Mouse (Mus musculus): ENCODE results near the gene Ap2a1. TPM values are rescaled to one million over a fixed set of nuclear protein-coding genes. Genes with fewer than 3 reads are reported as not detected.
A peak's percentile ranks its signal among the peaks of the same experiment; 100 is the strongest.

Ap2a1 gene
- polyA plus RNA-seq, 1 experiment from 2014 or later: 123 TPM

GRCm38 (mm10) chr7:44965975-44966374, 36.7 kb upstream of the Ap2a1 start:
- no peak overlapping the region for H3K4me3 ChIP-seq (replicated peaks; ENCODE audit: low read length)
- no peak overlapping the region for H3K27ac ChIP-seq
- peaks cover 2% of the 10 kb centered on the region for H3K4me1 ChIP-seq (replicated peaks; ENCODE audit: control insufficient read depth, insufficient read depth, low read length)
- no peak overlapping the region for H3K9ac ChIP-seq
- no peak for DNase-seq (ENCODE audit: low spot score)
- WGBS: 85% methylated on average over 7 of the region's 7 CpGs
- no peaks in the 10 kb centered on the region for H3K9me3 ChIP-seq (ENCODE audit: control insufficient read depth, low read length)
- peaks cover 70% of the 10 kb centered on the region for H3K36me3 ChIP-seq (replicated peaks; ENCODE audit: control insufficient read depth, insufficient read depth)
- H3K27me3 ChIP-seq (ENCODE audit: control insufficient read depth, insufficient read depth, low read length): no peaks in the 10 kb centered on the region
- no peak overlapping the region for H3K4me2 ChIP-seq (replicated peaks)
- ATAC-seq (ENCODE audit: low FRiP score): no peak

- 93% methylated on average over 13 of the region's 13 CpGs for WGBS
- no peak for ATAC-seq (ENCODE audit: low FRiP score)
- H3K4me3 ChIP-seq (replicated peaks; ENCODE audit: low read length): no peak overlapping the region
Observed at GRCm38 (mm10) chr7:44964990-44965389, 35.7 kb upstream of the Ap2a1 start.

GRCm38 (mm10) chr7:44962831-44963230, 33.5 kb upstream of the Ap2a1 start:
- H3K4me3 ChIP-seq (replicated peaks; ENCODE audit: low read length): no peak overlapping the region
- no peak for ATAC-seq (ENCODE audit: low FRiP score)
- 93% methylated on average over 5 of the region's 5 CpGs for WGBS
- H3K9ac ChIP-seq: no peak overlapping the region
- no peak for DNase-seq (ENCODE audit: low spot score)
- no peaks in the 10 kb centered on the region for H3K9me3 ChIP-seq (ENCODE audit: control insufficient read depth, low read length)
- no peaks in the 10 kb centered on the region for H3K4me1 ChIP-seq (replicated peaks; ENCODE audit: control insufficient read depth, insufficient read depth, low read length)
- no peak overlapping the region for H3K4me2 ChIP-seq (replicated peaks)
- H3K27me3 ChIP-seq (ENCODE audit: control insufficient read depth, insufficient read depth, low read length): no peaks in the 10 kb centered on the region
- peaks cover 84% of the 10 kb centered on the region for H3K36me3 ChIP-seq (replicated peaks; ENCODE audit: control insufficient read depth, insufficient read depth)
- no peak overlapping the region for H3K27ac ChIP-seq

More at GRCm38 (mm10) chr7:44964990-44965389, 35.7 kb upstream of the Ap2a1 start:
- no peaks in the 10 kb centered on the region for H3K27me3 ChIP-seq (ENCODE audit: control insufficient read depth, insufficient read depth, low read length)
- peaks cover 76% of the 10 kb centered on the region for H3K36me3 ChIP-seq (replicated peaks; ENCODE audit: control insufficient read depth, insufficient read depth)
- no peak overlapping the region for H3K27ac ChIP-seq
- no peak for DNase-seq (ENCODE audit: low spot score)
- no peaks in the 10 kb centered on the region for H3K4me1 ChIP-seq (replicated peaks; ENCODE audit: control insufficient read depth, insufficient read depth, low read length)
- H3K4me2 ChIP-seq (replicated peaks): no peak overlapping the region
- no peak overlapping the region for H3K9ac ChIP-seq
- H3K9me3 ChIP-seq (ENCODE audit: control insufficient read depth, low read length): no peaks in the 10 kb centered on the region

- H3K4me3 ChIP-seq (replicated peaks; ENCODE audit: low read length): no peak overlapping the region
- no peak overlapping the region for H3K9ac ChIP-seq
- ATAC-seq (ENCODE audit: low FRiP score) (no peak), DNase-seq (ENCODE audit: low spot score) (no peak)
- H3K27ac ChIP-seq: no peak overlapping the region
- WGBS: 88% methylated on average over 8 of the region's 8 CpGs
- H3K4me1 ChIP-seq (replicated peaks; ENCODE audit: control insufficient read depth, insufficient read depth, low read length): no peaks in the 10 kb centered on the region
- no peaks in the 10 kb centered on the region for H3K27me3 ChIP-seq (ENCODE audit: control insufficient read depth, insufficient read depth, low read length)
- no peaks in the 10 kb centered on the region for H3K9me3 ChIP-seq (ENCODE audit: control insufficient read depth, low read length)
- no peak overlapping the region for H3K4me2 ChIP-seq (replicated peaks)
- peaks cover 81% of the 10 kb centered on the region for H3K36me3 ChIP-seq (replicated peaks; ENCODE audit: control insufficient read depth, insufficient read depth)
Observed at GRCm38 (mm10) chr7:44962337-44962736, 33.0 kb upstream of the Ap2a1 start.

GRCm38 (mm10) chr7:44960512-44960910, 31.2 kb upstream of the Ap2a1 start:
- Histone ChIP-seq H3K4me3 (replicated peaks; ENCODE audit: low read length) (no peak overlapping the region), H3K9ac (no peak overlapping the region), H3K27me3 (ENCODE audit: control insufficient read depth, insufficient read depth, low read length) (no peaks in the 10 kb centered on the region), H3K27ac (no peak overlapping the region), H3K4me1 (replicated peaks; ENCODE audit: control insufficient read depth, insufficient read depth, low read length) (no peaks in the 10 kb centered on the region), H3K4me2 (replicated peaks) (no peak overlapping the region), H3K9me3 (ENCODE audit: control insufficient read depth, low read length) (no peaks in the 10 kb centered on the region), H3K36me3 (replicated peaks; ENCODE audit: control insufficient read depth, insufficient read depth) (peaks cover 65% of the 10 kb centered on the region)
- ATAC-seq (ENCODE audit: low FRiP score) (no peak), DNase-seq (ENCODE audit: low spot score) (no peak)
- 92% methylated on average over 13 of the region's 13 CpGs for WGBS

GRCm38 (mm10) chr7:44959874-44960511, 30.7 kb upstream of the Ap2a1 start:
- no peak overlapping the region for H3K9ac ChIP-seq
- H3K4me2 ChIP-seq (replicated peaks): no peak overlapping the region
- ATAC-seq (ENCODE audit: low FRiP score) (no peak), DNase-seq (ENCODE audit: low spot score) (no peak)
- no peaks in the 10 kb centered on the region for H3K9me3 ChIP-seq (ENCODE audit: control insufficient read depth, low read length)
- WGBS: 89% methylated on average over 10 of the region's 10 CpGs
- H3K27me3 ChIP-seq (ENCODE audit: control insufficient read depth, insufficient read depth, low read length): no peaks in the 10 kb centered on the region
- no peaks in the 10 kb centered on the region for H3K4me1 ChIP-seq (replicated peaks; ENCODE audit: control insufficient read depth, insufficient read depth, low read length)
- H3K4me3 ChIP-seq (replicated peaks; ENCODE audit: low read length): no peak overlapping the region
- no peak overlapping the region for H3K27ac ChIP-seq
- H3K36me3 ChIP-seq (replicated peaks; ENCODE audit: control insufficient read depth, insufficient read depth): peaks cover 59% of the 10 kb centered on the region

- DNase-seq (ENCODE audit: low spot score) (no peak), ATAC-seq (ENCODE audit: low FRiP score) (no peak)
- H3K4me2 ChIP-seq (replicated peaks): no peak overlapping the region
- H3K36me3 ChIP-seq (replicated peaks; ENCODE audit: control insufficient read depth, insufficient read depth): peaks cover 54% of the 10 kb centered on the region
- no peak overlapping the region for H3K9ac ChIP-seq
- 87% methylated on average over 8 of the region's 8 CpGs for WGBS
- H3K4me1 ChIP-seq (replicated peaks; ENCODE audit: control insufficient read depth, insufficient read depth, low read length): no peaks in the 10 kb centered on the region
- H3K27me3 ChIP-seq (ENCODE audit: control insufficient read depth, insufficient read depth, low read length): no peaks in the 10 kb centered on the region
- H3K4me3 ChIP-seq (replicated peaks; ENCODE audit: low read length): no peak overlapping the region
- no peak overlapping the region for H3K27ac ChIP-seq
- H3K9me3 ChIP-seq (ENCODE audit: control insufficient read depth, low read length): no peaks in the 10 kb centered on the region
Observed at GRCm38 (mm10) chr7:44959281-44959680, 30.0 kb upstream of the Ap2a1 start.

GRCm38 (mm10) chr7:44958208-44958607, 28.9 kb upstream of the Ap2a1 start:
- Histone ChIP-seq H3K9me3 (ENCODE audit: control insufficient read depth, low read length) (no peaks in the 10 kb centered on the region), H3K4me2 (replicated peaks) (no peak overlapping the region), H3K4me3 (replicated peaks; ENCODE audit: low read length) (no peak overlapping the region), H3K9ac (no peak overlapping the region), H3K4me1 (replicated peaks; ENCODE audit: control insufficient read depth, insufficient read depth, low read length) (no peaks in the 10 kb centered on the region; the same call in 1 of the 2 replicates), H3K27me3 (ENCODE audit: control insufficient read depth, insufficient read depth, low read length) (no peaks in the 10 kb centered on the region), H3K36me3 (replicated peaks; ENCODE audit: control insufficient read depth, insufficient read depth) (peaks cover 44% of the 10 kb centered on the region), H3K27ac (no peak overlapping the region)
- ATAC-seq (ENCODE audit: low FRiP score): no peak
- WGBS: 62% methylated on average over 7 of the region's 7 CpGs
- peak; percentile 64 for DNase-seq (ENCODE audit: low spot score)

GRCm38 (mm10) chr7:44957183-44957835, 28.0 kb upstream of the Ap2a1 start:
- Histone ChIP-seq H3K4me1 (replicated peaks; ENCODE audit: control insufficient read depth, insufficient read depth, low read length) (peaks cover 5% of the 10 kb centered on the region; the same call in 1 of the 2 replicates), H3K27me3 (ENCODE audit: control insufficient read depth, insufficient read depth, low read length) (peaks cover 4% of the 10 kb centered on the region; the same call in 1 of the 2 replicates), H3K4me3 (replicated peaks; ENCODE audit: low read length) (no peak overlapping the region), H3K4me2 (replicated peaks) (no peak overlapping the region), H3K9ac (no peak overlapping the region; the same call in 1 of the 2 replicates), H3K9me3 (ENCODE audit: control insufficient read depth, low read length) (no peaks in the 10 kb centered on the region), H3K36me3 (replicated peaks; ENCODE audit: control insufficient read depth, insufficient read depth) (peaks cover 35% of the 10 kb centered on the region), H3K27ac (no peak overlapping the region)
- ATAC-seq (ENCODE audit: low FRiP score) (no peak), DNase-seq (ENCODE audit: low spot score) (no peak)
- 64% methylated on average over 19 of the region's 20 CpGs for WGBS
